Mouse (Mus musculus) CD4-positive, CD25-positive, alpha-beta regulatory T cell, adult 4 months (primary cell): Measurements from ENCODE around the gene Actr2. TPM values are rescaled to one million over a fixed set of nuclear protein-coding genes. Genes with fewer than 3 reads are reported as not detected.
"Not testable (repeated sequence)": the region's sequence is repeated elsewhere in the genome, so short reads cannot be mapped to it uniquely, and the experiment has no call there.

ENCODE experiments used
- ATAC-seq: one replicate; pipeline ENCODE4 v1.8.0; 2017
- polyA plus RNA-seq, 2 experiments: library from polyadenylated mRNA; unstranded; fragments of 100-300 nt; shearing (Covaris generic); gene quantifications; one replicate each; pipeline ENCODE4 v1.2.1; 2017

The Actr2 gene
- polyA plus RNA-seq: 100 to 1,000 TPM; 437 to 601 TPM

GRCm38 (mm10) chr11:20112741-20113480, at the start of gene Actr2:
Gene Actr2 (minus strand): TSS chr11:20112913.
- ATAC-seq: peak; percentile 90

GRCm38 (mm10) chr11:20158879-20159278, 46.2 kb upstream of the Actr2 start:
- no peak for ATAC-seq

- ATAC-seq: not testable (repeated sequence)
These were observed 40.8 kb upstream of the Actr2 start for GRCm38 (mm10) chr11:20153542-20153941.

GRCm38 (mm10) chr11:20152107-20152901, 39.6 kb upstream of the Actr2 start:
- ATAC-seq: no peak

GRCm38 (mm10) chr11:20151290-20151689, 38.6 kb upstream of the Actr2 start:
- no peak for ATAC-seq

GRCm38 (mm10) chr11:20149936-20150335, 37.2 kb upstream of the Actr2 start:
- ATAC-seq: no peak

GRCm38 (mm10) chr11:20145383-20145782, 32.7 kb upstream of the Actr2 start:
- no peak for ATAC-seq

- ATAC-seq: no peak
These were observed 32.0 kb upstream of the Actr2 start for GRCm38 (mm10) chr11:20144536-20145263.

GRCm38 (mm10) chr11:20143687-20144086, 31.0 kb upstream of the Actr2 start:
- not testable (repeated sequence) for ATAC-seq

GRCm38 (mm10) chr11:20142516-20142915, 29.8 kb upstream of the Actr2 start:
- ATAC-seq: no peak

- no peak for ATAC-seq
These were observed 27.6 kb upstream of the Actr2 start for GRCm38 (mm10) chr11:20140286-20140685.

- ATAC-seq: no peak
These were observed 27.0 kb upstream of the Actr2 start for GRCm38 (mm10) chr11:20139711-20140110.

GRCm38 (mm10) chr11:20138498-20139208, 25.9 kb upstream of the Actr2 start:
- no peak for ATAC-seq

- ATAC-seq: no peak
These were observed 25.2 kb upstream of the Actr2 start for GRCm38 (mm10) chr11:20137872-20138271.

GRCm38 (mm10) chr11:20136314-20136713, 23.6 kb upstream of the Actr2 start:
- no peak for ATAC-seq

GRCm38 (mm10) chr11:20134869-20135268, 22.2 kb upstream of the Actr2 start:
- not testable (repeated sequence) for ATAC-seq

GRCm38 (mm10) chr11:20133721-20134120, 21.0 kb upstream of the Actr2 start:
- ATAC-seq: no peak

- peak; percentile 99 for ATAC-seq
These were observed 20.3 kb upstream of the Actr2 start for GRCm38 (mm10) chr11:20132955-20133562.

- ATAC-seq: no peak
These were observed 14.2 kb upstream of the Actr2 start for GRCm38 (mm10) chr11:20126673-20127516.

GRCm38 (mm10) chr11:20125423-20125822, 12.7 kb upstream of the Actr2 start:
- ATAC-seq: no peak

- ATAC-seq: no peak
These were observed 4.0 kb upstream of the Actr2 start for GRCm38 (mm10) chr11:20116701-20117100.
